Mouse (Mus musculus) cerebellum, adult (tissue): ENCODE measurements at regions not wholly inside any gene's neighbourhood (a gene's known extent, or its start where the extent isn't known, plus 50 kb on each side); places are given as distances from the start of the nearest gene placed in this dataset.
"Not testable (repeated sequence)": the region's sequence is repeated elsewhere in the genome, so short reads cannot be mapped to it uniquely, and the experiment has no call there.

Source experiments
- ATAC-seq: cut with Nextera tagmentation; 2 replicates; pipeline ENCODE4 v1.9.2; 2017; ENCODE audit warnings: mild to moderate bottlenecking, moderate library complexity, mixed read lengths; ENCODE audit not compliant: insufficient number of reproducible peaks, low FRiP score, low TSS enrichment

DNA sequence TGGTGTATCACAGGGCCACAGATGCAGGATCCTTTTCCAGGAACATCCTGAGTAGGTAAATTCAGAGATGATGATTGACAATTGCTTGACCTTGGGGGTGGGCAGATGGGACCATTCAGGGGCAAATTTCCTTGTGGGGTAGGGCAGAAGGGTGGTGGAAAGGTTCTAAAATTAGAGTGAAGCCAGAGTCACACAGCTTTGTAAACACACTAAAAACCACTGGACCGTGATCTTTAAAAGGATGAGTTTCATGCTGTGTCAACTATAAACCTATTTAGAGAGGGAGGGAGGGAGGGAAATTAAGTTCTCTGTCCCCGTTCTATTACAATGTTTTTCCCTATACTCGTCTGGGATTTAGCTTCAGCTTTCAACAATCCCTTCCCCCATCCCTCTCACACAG, 286.7 kb downstream of the Gadd45g start:
- ATAC-seq: no peak

DNA sequence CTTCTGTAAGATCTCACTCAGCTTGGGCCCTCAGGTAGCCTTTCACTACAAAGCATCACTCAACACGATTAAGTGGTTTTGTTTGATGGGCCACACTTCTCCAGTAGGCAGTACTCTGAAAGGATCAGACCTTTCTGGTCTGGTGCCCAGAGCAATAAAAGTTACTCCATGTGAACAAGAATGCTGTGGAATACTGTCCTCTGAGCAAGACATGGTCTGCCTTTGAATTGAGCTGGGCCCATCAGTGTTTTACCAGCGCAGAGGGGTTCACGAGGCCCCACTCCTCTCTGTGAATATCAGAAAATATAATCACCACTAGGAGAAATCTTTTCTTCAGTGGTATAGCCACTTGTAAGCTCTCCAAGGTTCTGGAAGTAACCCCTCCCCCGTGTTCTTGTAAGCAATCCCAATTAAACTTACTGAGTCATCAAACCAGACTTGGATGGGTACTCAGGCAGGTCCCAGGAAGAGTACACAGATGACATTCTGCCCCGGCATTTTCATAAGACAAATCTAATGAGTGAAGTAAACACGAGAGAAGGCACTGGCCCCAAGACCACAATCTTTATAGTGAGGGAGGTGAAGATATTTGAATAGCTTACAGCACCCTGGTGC, 292.0 kb downstream of the Gadd45g start:
- ATAC-seq: no peak

DNA sequence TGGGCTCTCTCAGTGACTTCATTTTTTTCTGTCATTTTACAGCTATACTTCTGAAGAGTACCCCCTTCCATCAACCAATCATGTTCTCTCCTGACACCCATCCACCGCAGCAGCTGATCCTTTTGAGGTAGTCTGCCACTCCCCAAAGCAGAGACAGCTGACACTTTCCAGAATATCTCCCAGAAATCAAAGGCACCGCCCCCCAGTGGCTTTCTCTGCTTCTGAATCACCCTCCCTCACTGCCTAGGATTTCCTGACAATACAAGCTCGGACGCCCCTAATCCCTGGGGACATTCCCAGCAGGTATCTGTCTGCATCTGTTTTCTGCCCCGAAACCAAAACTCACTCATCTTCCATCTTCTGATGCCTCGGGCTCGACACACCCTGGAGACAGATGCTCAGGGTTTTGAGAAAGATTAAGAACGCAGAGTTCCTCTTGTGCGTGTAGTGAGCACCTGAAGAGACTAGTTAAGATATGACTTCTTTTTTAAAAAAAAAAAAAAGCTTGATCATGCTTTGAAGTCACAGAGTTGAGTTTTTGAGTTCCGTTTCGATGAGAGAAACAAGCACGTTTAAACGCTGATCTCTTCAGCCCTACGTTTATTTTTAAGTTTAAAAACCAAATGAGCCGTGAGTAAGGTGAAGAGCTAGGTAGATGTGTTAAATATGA, 292.8 kb downstream of the Gadd45g start:
- no peak for ATAC-seq

DNA sequence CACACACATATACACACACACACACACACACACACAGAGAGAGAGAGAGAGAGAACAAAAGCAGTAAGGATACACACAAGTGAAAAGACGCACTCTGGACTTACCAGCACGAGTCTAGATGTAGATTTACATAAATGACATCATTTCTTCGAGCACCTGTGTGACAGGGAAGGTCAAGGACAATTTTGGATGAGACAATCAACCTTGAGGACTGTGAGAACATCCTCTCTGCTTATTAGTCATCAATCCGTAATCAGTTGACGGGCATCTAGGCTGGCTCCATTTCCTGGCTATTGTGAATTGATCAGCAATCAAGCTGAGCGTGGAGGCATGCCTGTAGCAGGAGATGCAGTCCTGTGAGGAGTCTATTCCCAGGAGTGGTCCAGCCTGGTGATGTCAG, 293.7 kb downstream of the Gadd45g start:
- no peak for ATAC-seq

DNA sequence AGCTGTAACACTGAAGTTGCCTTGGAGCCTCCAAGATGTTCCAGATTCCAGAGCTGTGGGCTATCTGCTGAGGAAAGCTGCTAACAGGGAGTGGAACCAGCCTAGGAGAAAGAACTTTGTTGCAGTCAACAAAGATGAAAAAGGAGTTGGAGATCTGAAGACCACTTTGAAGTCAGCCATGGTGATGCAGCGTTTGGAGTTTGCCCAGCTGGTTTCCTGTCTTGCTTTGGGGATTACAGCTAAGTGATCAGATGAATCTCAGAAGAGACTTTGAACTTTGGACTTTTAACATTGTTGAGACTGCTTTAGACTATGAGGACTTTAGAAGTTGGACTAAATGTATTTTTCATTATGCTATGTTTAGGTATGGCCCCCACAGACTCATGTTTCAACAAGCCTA, 297.6 kb downstream of the Gadd45g start:
- not testable (repeated sequence) for ATAC-seq

DNA sequence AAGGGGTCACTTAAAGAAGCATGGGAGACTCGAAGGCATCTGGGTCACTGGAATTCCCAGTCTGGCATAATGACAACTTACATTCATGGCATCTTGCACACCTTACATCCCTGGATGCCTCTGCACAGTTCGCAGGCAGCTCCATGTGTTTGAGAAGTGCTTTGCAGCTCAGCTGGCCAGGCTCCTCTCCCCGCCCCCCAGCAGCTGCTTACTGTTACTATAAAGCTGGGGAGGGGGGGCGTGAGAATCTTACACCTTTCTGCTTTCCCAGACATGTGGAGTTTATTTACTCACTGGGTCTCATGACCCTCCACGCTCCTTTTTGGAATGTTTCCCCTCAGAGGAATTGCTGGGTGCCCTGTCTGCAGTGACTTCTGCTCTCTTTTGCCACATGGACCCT, 299.4 kb downstream of the Gadd45g start:
- no peak for ATAC-seq

DNA sequence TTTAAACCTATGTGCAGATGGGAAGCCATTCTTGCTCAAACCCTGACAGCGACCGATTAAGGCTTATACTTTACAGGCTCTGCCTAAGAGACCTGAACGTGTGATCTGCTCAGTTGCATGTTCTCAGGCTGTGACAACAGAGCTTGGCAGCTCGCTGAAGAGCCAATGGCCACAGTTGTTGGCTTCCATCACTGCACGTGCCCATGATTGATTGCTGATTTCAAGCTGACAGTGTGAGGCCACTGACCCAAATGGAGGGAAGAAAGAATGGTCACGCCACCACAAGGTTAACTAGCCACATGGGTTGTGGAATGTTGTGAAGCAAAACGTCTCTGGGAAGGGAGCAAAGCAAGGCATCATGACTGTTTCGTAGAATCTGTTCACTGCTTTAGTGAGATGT, 303.8 kb downstream of the Gadd45g start:
- no peak for ATAC-seq

DNA sequence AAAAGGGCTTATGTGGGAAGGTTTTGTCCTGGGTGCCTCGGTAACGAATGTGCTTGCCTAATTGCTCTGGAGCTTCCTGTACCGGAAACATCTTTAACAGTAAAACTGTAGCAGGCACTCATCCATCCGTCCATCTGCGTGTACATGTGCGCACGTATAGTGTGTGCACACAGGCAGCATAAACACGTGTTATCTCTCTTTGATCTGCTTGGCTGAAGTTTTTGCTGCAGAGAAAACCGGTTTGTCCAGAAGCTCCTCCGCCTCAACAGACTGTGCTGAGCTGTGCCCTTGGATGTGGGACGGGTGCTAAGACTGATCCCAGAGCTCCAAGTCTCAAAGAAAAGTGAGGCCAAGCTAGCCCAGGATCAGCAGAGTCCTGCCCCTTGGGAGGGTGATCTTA, 305.3 kb downstream of the Gadd45g start:
- ATAC-seq: no peak

DNA sequence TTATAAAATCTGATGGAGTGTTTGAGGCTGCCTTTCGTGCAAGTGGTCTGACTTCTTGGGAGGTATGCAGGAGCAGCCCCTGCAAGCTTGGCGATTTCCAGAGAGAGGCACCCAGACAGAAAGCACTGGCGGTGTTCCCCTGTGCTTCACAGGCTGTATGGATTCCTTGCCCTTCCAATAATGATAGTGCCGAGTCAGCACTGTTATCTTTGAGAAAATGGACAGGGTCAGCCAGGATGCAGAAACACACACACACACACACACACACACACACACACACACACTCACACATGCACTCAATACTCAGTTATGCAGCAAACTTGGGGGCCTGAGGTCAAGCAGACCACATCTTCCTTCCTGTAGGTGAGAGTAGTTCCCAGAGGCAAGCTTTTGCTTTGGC, 305.7 kb downstream of the Gadd45g start:
- no peak for ATAC-seq

DNA sequence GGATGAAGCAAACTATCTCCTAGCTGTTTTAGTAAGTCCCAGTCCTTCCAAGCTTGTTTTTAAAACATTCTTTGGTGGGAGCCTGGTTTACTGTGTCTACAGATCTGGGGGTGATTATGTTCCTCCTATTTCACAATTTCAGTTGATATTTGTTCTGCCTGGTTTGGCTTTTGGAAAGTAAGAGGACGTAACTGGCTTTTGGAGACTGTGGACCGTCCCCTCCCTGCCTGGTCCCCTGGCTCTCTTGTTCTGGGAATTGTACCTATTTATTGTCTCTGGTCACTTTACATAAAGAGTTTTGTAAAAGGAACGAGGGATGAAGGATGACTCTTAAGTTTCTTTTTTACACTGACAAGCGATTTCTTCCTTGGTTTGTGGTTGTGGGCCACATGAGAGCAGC, 306.6 kb downstream of the Gadd45g start:
- ATAC-seq: no peak

DNA sequence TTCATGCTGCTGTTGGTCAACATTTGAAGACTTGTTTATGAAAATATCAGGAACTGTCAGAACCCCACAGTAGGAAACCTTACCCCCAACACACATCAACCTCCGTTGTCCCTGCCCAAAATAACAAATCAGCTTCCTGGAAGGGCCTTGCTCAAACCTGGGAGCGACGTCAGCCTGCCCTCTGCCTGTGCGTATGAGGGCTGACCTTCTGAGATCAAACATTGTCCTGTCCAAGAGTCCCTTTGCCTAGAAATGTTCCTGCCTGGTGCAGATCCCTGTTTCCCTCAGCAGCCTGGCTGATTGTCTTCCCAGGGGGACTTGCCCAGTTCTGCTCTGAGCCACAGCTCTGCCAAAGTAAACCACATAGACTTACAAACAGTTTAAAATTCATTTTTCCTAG, 307.1 kb downstream of the Gadd45g start:
- ATAC-seq: no peak

DNA sequence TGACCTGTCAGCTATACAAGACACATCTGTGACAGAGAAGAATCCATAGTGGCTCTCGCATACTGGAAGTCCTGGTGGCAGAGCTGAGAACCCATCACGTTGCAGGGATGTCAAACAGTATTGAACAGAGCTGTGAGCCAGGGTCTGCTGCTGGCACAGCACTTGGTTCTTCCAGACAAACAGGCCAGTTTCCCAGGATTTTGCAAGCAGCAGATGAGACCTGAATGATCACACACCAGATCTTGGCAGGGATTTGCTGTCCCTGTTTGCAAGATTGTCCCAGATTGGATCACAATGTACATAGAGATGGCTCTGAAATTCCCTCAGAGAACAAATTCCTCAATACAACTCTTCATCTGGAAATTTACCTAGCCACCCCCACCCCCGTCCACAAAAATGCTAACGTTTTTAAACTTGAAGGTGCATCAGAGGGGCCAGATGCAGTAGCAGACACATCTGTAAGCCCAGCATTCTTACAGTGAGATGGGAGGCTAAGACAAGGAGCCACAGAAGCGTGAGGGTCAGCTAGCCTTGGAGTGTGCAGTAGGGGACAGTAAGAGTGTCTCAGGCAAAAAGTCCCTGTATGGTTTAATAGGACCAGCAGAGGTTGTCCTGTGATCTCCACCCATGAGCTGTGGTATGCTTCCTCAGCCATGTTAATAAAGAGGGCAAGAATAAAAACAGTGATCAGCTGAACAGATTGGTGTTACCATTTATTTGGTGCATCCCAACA, 307.8 kb downstream of the Gadd45g start:
- ATAC-seq: no peak

DNA sequence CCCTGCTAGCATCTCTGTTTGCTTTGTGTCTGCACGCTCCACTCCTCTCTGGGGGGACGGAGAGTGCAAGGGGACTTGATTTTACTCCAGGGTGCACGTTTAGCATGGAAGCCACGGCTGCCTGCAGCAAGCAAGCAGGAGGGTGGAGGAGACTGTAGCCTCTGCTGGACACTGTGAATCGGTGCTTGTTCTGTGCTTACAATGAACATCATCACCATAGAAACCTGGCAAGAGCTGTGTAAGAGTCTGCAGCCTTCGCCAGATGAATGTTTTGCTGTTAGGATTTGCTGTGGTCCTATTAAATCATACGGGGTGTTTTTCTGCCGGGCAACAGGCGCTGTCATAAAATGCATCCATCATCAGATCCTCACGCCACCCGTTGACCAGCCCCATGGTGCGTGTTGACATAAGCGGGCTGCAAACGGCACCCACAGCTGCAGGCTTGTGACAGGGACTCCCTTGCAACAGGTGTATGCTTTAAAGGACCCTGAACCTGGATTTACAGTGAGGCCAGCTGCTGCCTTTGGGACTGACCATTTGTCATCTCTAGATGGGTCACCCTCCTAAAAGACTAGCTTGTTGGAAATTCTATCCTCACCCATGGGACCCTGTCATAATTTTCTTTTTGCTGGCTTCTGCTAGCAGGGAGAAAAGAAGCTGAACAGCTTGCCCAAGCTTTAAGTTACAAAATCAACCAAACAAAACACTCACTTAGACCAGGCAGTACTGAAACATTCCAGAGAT, 308.5 kb downstream of the Gadd45g start:
- peak; percentile 66; the same call in 1 of the 2 replicates for ATAC-seq

DNA sequence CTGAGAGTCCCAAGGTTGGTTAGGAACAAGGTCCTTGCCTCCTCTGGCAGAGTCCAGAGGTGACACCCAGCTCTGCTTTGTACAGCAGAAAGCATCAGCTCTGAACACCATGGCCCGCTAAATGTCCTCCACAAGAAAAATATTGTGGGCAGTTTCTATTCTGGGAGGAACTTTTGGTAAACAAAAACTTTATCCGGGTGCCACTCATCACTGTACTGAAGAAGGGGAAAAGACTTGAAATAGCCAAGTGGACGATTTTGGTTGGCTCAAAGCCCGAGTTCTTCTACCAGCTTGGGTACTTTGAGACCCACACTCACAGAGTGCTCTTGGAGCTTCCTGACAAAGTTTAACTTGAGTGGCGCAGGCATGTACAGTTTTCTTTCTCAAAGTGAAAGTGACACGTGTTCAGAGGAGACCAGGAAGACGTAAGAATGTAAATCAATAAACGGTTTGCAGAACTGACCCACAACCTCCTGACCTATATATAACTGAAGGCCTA, 309.2 kb downstream of the Gadd45g start:
- no peak for ATAC-seq

DNA sequence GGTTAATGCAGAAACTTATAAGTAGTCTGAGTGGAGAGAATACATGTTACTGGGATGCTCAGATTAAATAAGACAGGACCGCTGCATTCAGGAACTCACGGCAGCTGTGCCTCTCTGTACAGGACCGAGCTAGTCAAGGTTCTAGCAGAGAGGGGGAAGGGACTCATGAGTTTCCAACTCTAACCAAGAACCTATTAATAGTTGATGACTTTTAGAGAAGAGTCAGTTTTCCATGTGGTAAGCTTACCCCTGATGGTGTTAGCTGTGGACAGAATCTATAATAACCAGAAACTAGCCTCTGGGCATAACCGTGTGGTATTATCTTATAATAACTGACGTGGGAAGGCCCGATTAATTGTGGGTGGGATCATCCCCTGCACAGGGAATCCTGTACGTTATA, 316.2 kb downstream of the Gadd45g start:
- ATAC-seq: no peak

DNA sequence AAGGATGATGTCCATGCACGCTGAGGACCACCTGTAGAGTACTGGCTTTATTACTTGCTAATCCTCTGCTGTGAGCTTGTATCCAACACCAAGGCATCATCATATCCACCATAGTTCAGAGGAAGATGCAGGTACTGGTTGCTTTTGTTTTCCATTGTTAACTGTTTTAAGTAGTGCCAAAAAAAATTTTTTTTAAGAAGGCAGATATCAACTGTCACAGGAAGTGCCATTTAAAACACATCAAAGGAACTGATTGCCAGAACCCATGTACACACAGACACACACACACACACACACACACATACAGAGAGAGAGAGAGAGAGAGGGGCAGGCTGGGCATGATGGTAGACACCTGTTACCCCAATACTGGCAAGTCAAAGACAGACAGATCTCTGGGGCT, 319.1 kb downstream of the Gadd45g start:
- no peak for ATAC-seq

DNA sequence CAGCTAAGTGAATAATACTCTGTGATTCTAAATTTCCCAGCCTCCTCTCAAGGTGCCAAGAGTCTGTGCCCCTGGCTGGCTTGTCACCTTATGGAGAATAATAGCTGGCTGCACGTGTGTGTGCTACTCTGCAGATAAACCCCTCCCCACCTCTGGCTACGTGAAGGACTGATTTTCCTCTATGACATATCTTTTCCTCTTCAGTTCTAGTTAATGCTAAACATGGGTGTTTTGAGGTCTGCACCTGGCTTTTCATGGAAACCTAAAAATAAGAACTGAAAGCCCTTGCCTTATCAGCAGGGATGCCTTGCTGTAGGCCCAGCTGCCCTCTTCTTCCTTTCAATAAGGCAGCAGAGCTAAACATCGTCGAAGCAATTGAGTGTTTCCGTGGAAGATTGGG, 321.5 kb downstream of the Gadd45g start:
- ATAC-seq: no peak

DNA sequence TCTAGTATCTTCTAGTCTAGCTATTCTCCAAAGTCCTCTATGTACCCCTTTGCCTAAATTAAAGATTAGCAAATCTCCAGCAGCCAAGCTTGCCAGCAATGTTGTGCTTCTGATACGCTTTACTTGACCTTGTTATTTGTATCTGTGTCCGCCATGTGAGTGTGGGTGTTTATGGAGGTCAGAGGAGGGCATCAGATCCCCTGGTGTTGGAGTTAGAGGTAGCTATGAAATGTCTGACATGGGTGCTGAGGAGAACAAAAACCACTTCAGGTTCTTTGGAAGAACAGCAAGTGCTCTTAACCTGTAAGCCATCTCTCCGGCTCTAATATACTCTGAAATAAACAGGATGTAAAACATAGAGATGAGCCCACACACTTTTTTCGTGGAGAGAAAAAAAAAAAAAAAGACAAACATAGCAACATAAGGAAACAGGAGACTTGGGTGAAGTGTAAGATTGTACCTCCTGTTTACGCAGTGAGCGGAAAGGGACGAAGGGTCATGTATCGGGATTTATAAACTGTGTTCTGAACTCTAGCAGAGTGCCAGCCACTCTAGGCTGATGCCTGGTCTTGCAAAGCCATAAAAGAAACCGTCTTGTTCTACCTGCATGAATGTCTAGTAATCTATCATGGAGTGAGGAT, 326.3 kb downstream of the Gadd45g start:
- ATAC-seq: no peak

DNA sequence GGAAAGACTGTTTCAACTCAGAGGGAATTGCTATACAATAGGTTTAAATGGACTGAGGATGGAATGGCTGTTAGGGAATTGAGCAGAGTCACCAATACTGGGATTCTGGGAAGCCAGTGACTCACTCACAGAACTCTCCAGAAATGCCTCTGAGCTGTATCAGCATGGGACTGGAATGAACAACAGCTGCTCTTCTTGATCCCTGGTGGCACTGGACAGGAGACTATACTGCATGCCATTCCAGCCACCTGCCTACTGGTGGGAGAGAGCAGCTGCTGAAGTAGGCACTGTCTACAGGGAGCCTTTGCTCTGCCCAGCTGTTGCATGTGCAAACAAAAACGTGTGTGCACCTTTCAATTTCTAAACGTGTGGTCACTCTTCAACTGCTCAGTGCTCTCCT, 329.2 kb downstream of the Gadd45g start:
- no peak for ATAC-seq

DNA sequence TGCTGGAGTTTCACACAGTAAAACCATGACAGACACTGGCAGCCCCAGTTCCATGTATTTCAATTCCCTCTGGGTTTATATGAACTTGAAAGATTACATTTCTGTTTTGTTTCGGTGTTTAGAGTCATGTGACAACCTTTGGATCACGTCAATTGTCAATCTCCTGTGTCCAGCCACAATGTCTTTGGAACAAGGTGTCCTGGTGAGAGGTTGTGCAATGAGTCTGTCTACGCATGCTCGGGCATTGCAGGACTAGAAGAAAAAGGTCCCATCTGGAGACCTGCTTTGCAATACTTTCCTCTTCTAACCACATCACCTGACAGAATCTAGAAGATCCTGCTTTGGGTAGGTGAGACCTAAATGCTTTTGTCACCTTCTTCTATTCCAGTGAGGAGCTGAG, 333.5 kb downstream of the Gadd45g start:
- ATAC-seq: no peak
